Mouse (Mus musculus): ENCODE results near the gene Aqp9.

Aqp9 gene

DNA sequence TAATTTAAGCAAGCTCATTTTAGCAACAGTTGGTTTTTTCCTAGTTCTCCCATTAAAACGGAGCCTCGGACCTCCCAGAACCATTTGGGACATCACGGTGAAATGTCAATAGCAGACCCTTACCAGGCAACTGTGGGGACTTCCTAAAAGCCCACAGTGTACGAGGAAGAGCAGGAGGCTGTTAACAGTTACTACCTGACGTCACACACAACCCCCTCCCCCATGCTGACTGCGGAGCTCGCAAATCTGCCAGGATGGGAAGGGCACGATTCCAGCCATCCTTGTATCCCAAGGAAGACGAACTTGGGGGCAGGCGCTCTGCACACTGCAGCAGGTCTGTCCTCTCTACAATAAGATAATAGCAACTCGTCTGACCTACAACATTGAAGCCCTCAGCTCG is at the start of gene Aqp9:
Gene Aqp9 (minus strand): TSS at position 172 of the 400 bp plus-strand sequence.
- DNase-seq (ENCODE audit: low spot score) = no peak

GRCm38 (mm10) chr9:71217793-71218095 is 49.3 kb upstream of the Aqp9 start:
- no peak for DNase-seq (ENCODE audit: low spot score)

DNA sequence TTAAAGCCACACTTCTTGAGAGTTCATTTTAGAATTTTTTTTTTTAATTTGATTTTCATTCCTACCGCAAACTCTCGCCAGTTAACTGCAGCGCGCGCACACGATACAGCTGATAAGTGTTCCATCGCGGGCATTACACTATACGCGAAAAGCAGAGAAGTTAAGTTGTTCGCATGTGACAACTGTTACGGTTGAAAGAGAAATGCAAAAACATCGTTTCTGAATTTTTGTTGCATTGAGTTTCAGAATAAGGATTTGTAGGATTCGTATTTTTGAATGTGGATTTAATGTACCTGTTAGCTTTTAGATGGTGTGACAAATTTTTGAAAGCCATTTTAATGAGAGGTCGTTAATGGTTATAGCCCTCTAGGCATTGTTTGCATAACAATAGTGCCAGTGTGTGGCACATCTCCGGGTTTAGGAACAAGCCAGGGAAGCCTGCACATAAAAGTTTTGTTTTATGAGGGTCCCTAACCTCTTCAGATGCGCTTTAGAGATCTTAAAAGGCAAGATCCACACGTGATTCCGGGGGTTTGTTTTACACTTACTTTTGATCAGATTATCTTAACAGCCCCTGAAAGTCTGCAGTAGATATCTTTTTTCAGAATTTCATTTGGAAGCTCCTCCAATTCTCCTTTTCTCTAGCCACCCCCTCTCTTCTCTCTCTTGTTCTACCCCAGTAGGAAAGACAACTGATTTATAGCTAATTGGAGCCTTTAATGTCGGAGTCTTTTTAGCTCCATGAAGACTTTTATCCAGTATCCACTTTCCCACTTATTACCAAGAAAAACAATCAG is 48.7 kb upstream of the Aqp9 start:
- no peak for DNase-seq (ENCODE audit: low spot score)

DNA sequence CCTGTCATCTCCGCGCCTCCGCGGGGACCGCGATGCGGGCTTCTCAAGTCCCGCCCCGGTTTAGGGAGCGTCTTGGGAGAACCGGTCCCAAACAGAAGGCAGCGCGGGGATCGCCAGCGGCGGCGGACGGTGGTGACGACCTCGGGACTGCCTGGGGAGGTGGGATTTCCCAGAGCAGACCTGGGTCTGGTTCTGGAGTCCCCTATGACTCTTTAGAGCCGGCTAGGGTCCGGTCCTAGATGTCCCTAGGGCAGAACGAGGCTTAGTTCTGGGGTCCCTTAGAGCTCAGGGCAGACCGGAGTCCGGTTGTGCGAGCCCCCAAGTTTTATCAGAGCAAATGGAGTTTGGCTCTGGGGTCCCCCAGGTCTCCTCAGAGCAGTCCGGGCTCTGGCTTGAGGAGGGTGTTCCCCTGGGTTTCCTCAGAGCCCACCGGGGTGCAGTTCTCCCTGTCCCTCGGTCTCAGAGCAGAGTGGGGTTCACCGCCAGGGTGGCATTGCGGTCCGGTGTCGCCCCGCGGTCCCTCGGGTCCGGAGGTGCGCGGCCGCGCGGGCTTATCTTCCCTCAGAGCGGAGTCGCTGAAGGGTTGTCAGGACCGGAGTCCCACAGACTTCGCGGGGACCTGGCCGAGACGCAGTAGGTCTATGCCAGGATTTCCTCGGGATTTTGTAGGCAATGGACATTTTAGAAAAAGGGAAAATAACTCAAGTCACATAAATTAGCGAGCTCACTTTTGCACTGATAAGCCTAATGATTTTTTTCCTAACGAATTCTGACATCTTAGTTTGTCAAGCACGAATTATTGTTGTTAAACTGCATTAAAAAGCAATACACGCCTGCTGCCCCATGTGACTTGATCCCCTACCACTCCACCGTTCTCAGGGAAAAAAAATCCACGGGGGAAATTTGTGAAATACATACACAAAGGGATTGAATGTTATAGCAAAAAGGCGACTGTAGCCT is 47.8 kb upstream of the Aqp9 start:
- peak; percentile 20 for DNase-seq (ENCODE audit: low spot score)

GRCm38 (mm10) chr9:71215248-71216035 is 47.0 kb upstream of the Aqp9 start, which contains the start of gene Aldh1a2:
TSS of gene Aldh1a2 (plus strand) at chr9:71215789.
- DNase-seq (ENCODE audit: low spot score) = peak; percentile 67

- no peak for DNase-seq (ENCODE audit: low spot score)
Measured at GRCm38 (mm10) chr9:71213636-71214035, 45.2 kb upstream of the Aqp9 start.

- peak; percentile 15 for DNase-seq (ENCODE audit: low spot score)
Measured at GRCm38 (mm10) chr9:71210870-71211269, 42.4 kb upstream of the Aqp9 start.

DNA sequence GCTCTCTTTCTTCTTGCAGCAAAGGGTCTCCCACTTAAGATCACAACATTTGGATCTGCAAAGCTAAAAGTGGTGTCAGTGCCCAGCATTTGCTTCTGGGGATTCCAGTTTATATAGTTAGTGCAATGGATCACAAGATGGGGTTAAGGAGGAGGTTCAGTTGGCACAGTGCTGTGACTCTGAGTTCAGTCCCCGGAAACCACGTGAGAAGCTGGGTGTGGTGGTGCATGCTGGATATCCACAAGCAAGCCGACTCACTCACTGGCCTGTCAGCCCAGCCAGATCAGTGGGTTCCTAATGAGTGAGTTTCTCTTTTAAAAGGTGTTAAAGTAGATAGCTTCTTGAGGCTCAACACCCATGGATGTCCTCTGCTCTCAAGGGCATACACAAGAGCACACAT is 40.8 kb upstream of the Aqp9 start:
- DNase-seq (ENCODE audit: low spot score) = no peak

GRCm38 (mm10) chr9:71202265-71202664 is 33.8 kb upstream of the Aqp9 start:
- DNase-seq (ENCODE audit: low spot score) = no peak

DNA sequence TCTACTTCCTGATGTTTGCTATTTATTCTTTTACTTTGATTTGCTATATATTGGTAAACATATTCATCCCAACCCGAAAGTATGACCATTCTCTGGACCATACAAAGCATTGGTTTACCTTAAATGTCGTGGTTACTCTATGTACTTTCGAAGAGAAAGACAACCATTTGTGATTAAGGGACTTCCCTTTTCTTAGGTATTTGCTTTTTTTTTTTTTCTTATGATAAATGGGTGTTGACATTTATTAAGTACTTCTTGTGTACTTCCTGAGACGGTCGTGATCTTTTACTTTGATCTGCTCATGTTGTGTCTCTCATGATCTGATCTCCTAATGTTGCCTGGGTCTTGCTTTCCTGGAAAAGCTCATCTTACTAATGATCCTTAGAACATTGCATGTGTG is 30.3 kb upstream of the Aqp9 start:
- DNase-seq (ENCODE audit: low spot score) = no peak

DNA sequence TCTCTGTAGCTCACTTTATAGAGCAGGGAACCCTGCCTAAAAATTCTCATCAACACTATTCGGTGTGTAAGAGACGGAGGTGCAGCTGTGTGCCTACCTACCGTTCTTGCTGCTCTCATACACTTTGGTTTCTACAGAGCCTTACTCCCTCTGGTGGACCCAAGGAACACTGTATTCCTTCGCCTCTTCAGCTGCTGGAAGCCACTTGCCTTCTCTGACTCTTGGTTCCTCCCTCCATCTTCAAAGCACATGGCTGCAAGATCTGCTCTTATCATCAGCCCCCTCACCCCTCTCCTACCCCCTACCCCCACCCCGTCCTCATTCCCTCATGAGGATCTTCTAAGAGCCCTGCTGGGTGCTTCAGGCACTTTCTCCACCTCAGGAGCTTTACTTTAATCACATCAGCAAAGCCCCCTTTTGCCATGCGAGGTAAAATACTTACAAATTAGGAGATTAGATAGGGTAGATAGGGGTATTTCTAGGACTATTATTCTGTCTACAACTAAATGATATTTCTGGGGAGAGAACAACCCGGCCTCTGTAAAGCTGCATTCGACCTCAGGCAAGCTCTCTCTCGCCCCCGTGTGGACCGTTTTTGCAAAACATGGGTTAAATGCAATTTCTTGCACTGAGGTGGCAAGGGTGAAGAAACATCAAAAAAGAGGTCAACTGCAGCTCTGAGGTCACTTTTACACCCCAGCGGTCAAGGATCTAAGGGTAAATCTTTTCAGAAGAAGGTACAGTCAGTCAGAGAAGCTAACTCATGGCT is 20.3 kb upstream of the Aqp9 start:
- peak; percentile 72 for DNase-seq (ENCODE audit: low spot score)

DNA sequence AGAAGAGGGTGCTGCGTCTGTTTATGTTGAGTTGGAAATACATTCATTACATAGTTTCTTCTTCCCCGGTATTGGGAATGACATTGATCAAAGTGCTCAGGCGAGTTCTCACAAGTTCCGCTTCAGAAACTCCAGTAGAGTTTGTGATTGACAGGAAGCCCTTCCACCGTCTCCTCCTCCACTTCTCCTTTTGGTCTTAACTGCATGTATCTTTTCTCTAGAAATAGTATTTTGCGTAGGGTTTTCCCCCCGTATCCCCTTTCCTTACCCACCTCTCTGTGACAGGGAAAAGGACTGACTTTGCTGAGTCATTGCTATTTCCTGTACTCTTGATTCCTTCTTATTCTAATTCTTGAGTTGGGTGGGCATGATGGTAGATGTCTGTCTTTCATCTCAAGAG is 18.9 kb upstream of the Aqp9 start:
- DNase-seq (ENCODE audit: low spot score) = no peak

DNA sequence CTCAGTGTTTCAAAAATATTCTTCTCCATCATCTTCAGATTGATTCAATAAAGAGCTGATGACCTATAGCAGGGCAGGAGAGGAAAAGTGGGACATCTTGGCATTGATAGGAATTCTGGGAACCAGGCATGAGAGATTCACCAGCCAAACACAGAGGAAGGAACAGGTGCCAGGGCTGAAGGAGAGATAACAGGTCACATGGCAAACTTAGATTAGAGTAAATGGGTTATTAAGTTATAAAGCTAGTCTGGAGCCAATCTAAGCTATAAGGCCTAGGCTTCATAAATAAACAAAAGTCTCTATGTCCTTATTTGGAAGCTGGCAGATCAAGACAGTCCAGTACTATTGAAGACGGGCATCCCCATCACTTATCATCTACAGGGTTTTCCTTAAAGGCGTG is 17.3 kb upstream of the Aqp9 start:
- DNase-seq (ENCODE audit: low spot score) = no peak

GRCm38 (mm10) chr9:71185285-71185684 is 16.8 kb upstream of the Aqp9 start:
- DNase-seq (ENCODE audit: low spot score) = no peak

- no peak for DNase-seq (ENCODE audit: low spot score)
Measured at GRCm38 (mm10) chr9:71179964-71180700, 11.7 kb upstream of the Aqp9 start.

- no peak for DNase-seq (ENCODE audit: low spot score)
Measured at GRCm38 (mm10) chr9:71179276-71179896, 10.9 kb upstream of the Aqp9 start.

DNA sequence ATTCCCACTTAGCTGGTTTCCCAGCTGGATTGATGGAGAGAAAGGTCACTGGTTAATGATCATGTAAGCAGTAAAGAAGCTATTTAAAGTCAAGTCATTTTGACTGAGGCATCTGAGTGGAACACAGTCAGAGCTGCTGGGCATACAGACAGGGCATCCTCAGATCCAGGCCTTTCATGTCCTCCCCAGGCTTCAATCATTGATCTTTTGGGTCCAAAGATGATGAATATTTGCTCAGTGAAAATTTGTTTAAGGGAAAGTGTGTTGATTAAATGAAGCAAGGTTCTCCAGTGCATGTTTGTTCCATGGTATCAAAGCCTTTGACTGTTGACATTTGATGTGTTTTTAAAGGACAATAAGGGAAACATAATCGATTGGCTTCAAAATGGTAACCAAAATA is 7.2 kb upstream of the Aqp9 start:
- DNase-seq (ENCODE audit: low spot score) = no peak

DNA sequence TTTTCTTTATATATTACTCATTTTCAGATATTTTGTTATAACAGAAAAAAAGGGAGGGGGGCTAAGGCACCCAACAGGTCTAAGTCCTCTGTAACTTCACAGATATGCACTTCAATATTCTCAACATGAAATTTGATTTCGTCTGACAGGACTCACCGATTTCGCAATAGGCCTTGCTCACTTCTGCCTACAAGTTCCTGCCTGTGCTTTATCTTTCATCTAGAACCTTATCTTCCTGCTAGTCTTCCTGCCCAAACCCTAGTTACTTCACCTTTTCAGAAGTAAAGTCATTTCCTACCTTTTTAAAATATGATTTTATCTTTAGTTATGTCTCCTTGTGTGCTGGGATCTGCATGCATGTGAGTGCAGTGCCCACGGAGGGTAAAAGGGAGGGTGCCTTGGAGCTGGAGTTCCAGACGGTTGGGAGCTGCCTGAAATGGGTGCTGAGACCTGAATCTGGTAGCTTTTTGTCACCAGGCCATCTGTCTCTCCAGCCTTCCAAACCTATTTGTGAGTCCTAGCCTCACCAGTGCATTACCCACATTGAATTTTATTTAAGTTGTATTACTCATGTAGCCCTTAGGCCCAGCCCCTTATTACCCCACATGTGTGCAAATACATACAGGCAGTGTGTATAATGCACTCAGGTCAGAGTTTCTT is 6.0 kb upstream of the Aqp9 start:
- DNase-seq (ENCODE audit: low spot score) = no peak

DNA sequence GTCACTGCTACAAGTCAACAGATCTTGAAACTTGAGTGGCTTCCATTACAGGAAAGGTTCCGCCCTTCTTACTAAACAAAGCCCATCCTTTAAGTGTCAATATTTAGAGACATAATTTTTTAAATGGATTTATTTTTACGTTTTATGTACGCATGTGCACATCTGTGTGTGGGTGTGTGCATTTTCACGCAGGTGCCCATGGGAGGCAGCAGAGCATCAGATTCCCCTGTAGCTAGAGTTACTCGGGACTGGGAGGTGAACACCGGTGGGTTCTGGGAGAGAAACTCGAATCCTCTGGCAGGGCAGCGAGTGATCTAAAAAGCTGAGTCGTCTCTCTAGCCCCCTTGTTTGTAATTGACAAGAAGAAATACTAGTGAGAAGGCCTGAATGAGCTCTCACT is 5.1 kb upstream of the Aqp9 start:
- no peak for DNase-seq (ENCODE audit: low spot score)
